Mouse (Mus musculus) heart, postnatal 0 days (tissue): Measurements from ENCODE around the gene St6galnac3.

Experiments used
- CTCF ChIP-seq: IDR thresholded peaks from 2 replicates; pipeline ENCODE4 v1.5.1; 2016; ENCODE audit warnings: antibody characterized with exemption, control low read depth, low read depth
- EP300 ChIP-seq: IDR thresholded peaks from 2 replicates; pipeline ENCODE4 v1.6.1; 2016; ENCODE audit warnings: antibody characterized with exemption, low read depth

DNA sequence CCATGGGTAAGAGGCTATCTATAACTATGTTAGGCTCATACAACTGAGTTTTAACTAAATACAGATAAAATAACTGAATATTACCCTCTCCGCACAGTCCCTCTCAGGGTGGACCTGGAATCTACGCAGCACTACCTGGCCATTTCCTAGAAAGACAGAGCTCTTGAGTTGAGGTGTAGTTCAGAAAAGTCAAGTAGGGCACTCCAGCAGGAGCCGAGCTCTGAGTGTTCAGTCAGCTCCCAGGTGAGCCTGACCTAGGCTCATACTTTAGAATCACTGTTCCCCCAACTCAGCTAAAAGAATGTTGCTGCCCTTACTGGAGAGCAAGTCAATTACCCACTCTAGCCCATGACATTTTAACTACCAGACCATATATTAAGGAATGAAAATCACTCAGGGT is 324.7 kb downstream of the St6galnac3 start:
- TF ChIP-seq CTCF (no peak), EP300 (no peak)
